Mouse (Mus musculus): Measurements from ENCODE around the gene Nr4a2.

Gene Nr4a2

GRCm38 (mm10) chr2:57111791-57112538 lies 11.8 kb downstream of the Nr4a2 start:
- peak; percentile 48 for DNase-seq (ENCODE audit: extremely low spot score, low spot score)

DNA sequence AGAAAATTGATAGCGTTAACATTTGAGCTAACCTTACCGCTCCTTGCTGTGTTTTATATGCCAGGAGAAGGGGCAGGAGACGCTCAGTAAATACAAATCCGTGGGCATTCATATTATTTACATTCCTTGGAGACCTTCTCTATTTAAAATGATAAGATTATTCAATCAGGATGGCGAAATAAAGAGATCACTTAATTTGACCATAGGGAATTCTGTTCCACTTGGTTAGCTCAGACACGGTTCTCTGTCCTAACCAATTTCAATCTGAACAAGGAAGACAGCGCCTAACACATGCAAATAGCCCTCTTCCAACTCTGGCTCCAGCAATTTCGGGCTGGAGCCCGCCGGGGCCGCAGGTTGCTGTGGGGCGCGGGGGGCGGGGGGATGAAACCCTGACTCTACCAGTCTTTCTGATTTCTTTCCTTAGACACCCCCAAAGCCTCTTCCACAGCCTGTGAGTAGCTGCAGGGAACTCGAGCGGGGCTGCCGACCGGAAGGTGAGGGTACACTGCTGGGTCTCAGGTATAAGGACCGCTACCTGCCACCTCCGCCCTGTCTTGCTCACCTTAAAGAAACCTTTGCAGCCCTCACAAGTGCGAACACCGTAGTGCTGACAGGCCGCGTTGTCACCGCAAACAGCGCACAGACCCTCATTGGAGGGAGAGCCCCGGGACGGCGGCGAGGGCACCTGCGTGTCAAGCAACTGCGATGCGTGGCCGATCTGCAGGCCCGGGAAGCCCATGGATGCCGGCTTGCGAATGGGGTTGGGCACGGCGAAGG lies 12.6 kb downstream of the Nr4a2 start:
- DNase-seq (ENCODE audit: extremely low spot score, low spot score): peak; percentile 41

DNA sequence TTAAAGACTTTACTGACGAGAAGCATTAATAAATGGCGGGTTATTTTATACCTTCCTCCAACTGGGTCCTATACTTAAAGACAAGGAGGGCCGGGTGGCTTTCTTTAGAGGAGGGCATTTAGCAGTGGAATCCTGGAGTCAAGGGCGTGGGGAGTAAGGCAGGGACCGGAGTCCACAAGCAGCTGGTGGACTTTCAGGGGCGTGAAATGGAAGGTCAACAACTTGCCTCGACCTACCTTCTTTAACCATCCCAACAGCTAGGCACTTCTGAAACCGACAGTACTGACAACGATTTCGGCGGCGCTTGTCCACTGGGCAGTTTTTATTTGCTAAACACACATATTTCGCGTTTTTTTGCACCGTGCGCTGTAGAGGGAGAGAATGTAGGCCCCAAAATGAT lies 13.4 kb downstream of the Nr4a2 start:
- no peak for DNase-seq (ENCODE audit: extremely low spot score, low spot score)

DNA sequence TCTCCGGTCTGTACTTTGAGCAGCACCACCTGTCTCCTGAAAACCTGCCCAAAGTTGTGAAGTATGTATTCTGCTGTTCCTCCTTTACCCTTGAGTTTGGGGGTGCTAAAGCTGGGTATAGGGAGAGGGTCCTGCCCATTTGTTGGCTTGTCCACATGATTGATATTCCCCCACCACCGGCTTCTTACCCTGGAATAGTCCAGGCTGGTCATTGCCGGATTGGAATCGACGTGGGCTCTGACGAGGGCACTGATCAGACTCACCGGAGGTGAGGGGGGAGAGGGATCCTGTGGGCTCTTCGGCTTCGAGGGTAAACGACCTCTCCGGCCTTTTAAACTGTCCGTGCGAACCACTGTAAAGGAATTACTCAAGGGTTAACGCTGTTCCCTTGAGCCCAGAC lies 13.9 kb downstream of the Nr4a2 start:
- peak; percentile 54 for DNase-seq (ENCODE audit: extremely low spot score, low spot score)

DNA sequence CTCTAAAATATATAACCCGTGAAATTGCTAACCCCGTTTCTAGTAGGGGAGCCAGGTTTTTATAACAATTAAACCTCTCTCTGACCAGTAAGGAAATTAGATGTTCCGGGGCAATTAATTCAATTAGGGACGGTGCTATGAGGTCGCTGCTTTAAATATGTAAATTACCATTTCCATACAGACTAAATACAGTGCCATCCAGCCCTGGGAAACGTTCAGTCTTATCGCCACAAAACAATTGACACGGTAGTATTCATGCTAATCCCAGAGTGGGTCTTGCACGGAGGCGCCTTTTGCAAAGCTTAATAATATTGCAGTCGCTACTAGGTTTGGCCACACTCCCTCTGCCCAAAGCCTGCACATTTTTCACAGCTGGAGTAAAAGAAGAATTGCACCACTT lies 14.5 kb downstream of the Nr4a2 start:
- DNase-seq (ENCODE audit: extremely low spot score, low spot score): no peak

GRCm38 (mm10) chr2:57108349-57108930 lies 15.4 kb downstream of the Nr4a2 start:
- DNase-seq (ENCODE audit: extremely low spot score, low spot score): peak; percentile 20

- DNase-seq (ENCODE audit: extremely low spot score, low spot score): peak; percentile 29
Measured at GRCm38 (mm10) chr2:57105401-57105800, 18.4 kb downstream of the Nr4a2 start.

- DNase-seq (ENCODE audit: extremely low spot score, low spot score): peak; percentile 24
Measured at GRCm38 (mm10) chr2:57104731-57105130, 19.1 kb downstream of the Nr4a2 start.

DNA sequence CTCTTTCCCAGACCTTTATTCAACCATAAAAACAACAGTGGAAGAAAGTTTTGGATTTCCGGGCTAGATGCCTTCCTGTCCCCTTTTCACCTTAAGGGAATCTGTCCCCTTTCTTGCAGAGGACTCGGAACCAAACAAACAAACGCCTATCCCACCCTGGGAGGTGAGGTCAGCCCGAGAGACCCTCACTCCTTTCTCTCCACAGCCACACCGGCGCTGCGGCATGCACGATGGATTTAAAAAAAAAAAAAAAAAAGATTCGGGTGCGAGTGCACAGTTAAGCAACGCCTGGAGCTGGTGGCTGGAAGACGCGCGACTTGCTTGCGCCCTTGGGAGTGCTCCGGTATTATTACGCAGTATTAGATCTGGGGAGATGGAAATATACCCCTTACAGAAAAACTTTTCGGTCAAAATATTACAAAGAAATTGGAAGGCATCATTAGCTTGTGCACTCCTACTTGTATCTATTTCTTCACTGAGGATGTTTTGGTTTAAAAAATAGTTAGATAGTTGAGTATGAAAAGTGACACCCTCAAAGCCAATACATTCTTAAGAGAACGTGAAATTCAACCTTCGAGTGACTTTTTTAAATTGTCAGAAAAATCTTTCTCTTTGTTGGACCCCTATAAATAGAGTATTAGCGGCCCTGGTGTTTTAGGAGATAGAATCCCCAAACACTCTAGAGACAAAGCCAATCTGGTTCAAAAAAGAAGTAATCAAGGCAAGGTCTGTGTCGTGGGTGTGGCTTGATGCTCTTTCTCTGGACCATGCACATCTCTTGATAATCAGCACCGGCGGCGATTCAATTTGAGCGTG lies 19.8 kb downstream of the Nr4a2 start:
- DNase-seq (ENCODE audit: extremely low spot score, low spot score): no peak

DNA sequence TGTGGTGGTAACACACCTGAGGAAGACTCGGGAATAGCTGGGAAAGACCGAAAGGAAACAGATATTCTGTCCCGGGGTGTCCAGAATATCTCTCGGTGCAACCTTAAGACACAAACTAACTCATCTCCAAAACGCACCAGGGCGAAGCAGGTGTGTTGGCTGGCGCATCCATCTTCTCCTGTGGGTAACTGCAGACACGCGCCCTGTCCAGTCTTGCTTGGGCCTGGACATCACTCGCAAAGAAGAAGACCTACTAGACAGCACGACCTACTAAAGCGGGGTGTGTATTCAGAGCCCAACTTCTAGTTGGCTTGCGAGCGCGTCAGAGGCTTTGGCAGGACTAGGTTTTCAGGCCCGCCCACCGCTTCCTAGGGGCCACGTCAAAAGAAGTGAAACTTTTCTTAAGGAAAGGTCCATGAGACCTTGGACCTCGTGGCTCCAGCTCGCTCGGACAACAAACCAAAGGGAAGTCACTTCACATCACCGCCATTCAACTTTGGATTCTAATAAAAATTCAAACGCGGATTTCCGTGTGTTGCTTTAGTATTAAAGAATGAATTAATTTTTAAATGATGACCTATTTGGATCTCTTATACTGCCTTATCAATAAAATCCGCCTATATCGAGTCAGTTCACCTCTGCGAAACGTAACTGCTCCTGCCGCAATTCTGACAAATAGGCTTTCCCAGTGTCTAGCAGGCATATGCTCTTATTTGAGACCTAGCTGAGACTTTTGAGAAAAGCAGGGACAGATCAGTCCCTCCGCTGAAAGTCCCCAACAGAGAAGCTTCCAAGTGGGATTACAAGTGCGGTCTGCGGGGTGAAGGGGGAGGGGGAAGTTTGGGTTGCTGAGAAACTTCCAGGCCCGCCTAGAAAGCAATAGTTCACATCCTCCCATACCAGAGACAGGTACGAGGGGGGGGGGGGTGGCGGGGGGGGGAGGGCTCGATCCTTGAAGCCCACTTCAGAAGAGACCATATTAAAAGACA lies 20.7 kb downstream of the Nr4a2 start:
- DNase-seq (ENCODE audit: extremely low spot score, low spot score): peak; percentile 47

DNA sequence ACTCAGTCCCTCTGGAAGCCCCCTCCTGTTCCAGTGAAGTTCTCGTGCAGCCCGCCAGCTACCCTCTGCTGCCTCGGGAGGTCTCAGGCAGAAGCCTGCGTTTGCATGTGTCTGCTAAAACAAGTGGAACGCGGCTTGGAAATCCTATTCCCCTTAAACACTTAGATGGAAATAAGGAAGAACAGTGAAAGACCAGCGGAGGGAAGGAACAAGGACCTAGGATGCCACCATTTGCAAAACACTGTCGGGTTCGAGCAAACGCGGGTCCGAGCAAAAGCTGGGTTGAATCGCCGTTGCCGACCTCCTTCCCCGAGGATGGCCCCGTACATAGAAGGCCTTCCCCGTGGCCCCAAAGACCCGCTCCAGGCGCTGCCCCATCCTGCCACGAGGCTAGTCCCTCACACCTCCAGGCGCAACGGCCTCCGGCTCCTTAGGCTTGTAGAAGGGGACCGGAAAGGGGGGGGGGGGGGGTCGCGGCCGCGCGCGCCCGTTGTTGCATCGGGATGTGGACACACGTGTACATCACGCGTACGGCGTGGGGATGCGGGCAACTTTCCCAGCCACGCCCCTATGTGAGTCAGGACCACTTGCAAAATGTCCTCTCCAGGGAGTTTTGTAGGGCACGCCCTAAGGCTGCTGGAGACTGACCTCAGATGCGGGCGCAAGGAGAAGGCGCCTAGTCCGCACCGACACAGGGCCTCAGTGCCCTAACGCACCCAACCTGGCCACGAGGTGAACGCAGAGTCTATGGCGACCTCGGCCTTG lies 21.5 kb downstream of the Nr4a2 start:
- DNase-seq (ENCODE audit: extremely low spot score, low spot score): peak; percentile 63

DNA sequence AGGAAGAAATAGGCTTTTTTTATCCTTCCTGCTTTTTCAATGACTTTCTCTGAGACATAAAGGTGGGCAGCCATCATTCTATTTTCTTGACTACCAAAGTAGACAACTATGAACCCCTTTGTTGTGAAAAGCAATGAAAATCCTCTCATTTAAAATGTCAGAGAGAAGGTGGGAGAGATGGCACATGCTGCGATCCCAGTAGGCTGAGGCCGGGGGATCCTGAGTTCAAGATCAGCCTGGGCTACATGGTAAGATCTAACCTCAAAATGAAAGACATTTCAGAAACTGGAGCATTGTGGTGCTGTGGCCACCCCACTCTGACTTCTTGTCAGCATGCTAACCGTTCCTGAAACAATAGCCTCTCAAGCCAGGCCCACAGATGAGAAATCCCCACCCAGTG lies 23.6 kb downstream of the Nr4a2 start:
- no peak for DNase-seq (ENCODE audit: extremely low spot score, low spot score)

- no peak for DNase-seq (ENCODE audit: extremely low spot score, low spot score)
Measured at GRCm38 (mm10) chr2:57072452-57072851, 51.4 kb downstream of the Nr4a2 start.

DNA sequence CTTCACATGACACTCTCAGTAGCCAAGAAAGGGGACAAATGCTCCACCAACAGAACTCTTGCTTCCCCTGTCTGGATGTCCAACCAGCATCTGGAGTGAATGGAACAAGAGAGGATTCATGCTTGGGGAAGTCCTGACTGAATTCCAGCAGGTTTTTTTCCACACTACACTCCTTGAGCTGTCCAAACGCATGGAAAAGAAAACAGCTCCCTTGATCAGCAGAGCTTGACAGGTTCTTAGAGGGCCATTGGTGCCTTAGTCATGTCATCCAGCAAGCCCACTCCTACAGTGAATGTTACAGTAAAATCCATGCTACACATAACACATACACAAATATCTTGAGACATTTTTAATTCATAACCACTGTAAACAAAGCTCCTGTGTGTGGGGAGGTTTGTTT lies 60.3 kb downstream of the Nr4a2 start:
- no peak for DNase-seq (ENCODE audit: extremely low spot score, low spot score)

Measured in neural tube, embryonic 10.5 days (tissue).